Mouse (Mus musculus): ENCODE measurements around the gene Fancd2. TPM values are rescaled to one million over a fixed set of nuclear protein-coding genes. Genes with fewer than 3 reads are reported as not detected.
A peak's percentile ranks its signal among the peaks of the same experiment; 100 is the strongest.

Fancd2 gene
- polyA plus RNA-seq, 1 experiment from 2014 or later: 6.5 TPM

DNA sequence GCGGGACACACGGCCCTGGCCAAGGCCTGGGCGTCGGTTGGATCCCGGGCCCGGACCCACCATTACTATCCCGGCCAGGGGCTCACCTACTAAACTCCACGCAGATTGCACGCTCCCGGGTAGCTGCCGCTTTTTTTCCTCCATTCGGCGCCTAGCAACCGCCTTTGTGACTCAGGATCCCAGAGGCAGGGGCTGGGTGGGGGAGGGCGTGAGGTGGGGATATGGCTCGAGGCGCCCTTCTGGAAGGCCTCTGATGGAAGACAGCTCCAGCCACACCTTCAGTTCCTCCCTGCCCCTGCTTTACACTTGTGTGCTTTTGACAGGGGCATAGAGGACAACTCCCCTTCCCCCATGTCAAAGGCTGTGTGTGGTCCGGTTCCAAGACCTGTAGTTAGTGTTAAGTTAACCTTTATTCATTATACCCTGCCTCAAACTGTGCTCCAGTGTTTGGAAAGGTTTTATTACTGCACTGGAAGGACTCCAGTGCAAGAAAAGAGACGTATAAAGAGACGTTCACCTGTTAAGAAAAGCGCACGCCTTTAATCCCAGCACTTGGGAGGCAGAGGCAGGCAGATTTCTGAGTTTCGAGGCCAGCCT is 69.2 kb downstream of the Fancd2 start, which contains the start of gene Fancd2os:
TSS of gene Fancd2os (minus strand) at position 173 of the 597 bp plus-strand sequence.
- no peak within 1 kb of the TSS for H3K9ac ChIP-seq (replicated peaks)
- WGBS: 32% methylated on average over 23 of the region's 23 CpGs
- ATAC-seq (replicated peaks): no peak

DNA sequence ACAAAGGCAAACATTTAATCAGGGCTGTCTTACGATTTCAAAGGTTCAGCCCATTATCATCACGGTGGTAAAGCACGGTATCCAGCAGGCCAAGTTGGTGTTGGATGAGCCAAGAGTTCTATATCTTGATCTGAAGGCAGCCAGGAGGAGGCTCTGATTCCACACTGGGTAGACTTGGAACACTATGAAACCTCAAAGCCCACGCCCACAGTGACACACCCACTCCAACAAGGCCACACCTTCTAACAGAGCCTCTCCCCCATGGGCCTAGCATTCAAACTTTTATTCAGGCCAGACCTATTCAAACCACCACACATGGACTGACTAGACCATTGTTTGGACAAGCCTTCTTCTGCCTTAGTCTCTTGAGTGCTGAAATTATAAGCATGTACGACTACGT is 71.3 kb downstream of the Fancd2 start:
- Histone ChIP-seq H3K36me3 (no peaks in the 10 kb centered on the region), H3K4me2 (replicated peaks) (no peak overlapping the region), H3K9ac (replicated peaks) (no peak overlapping the region), H3K27ac (replicated peaks) (no peak overlapping the region), H3K4me1 (peaks cover 19% of the 10 kb centered on the region), H3K4me3 (no peak overlapping the region), H3K9me3 (no peaks in the 10 kb centered on the region), H3K27me3 (no peaks in the 10 kb centered on the region)
- no peak for ATAC-seq (replicated peaks)
- 89% methylated on average over 6 of the region's 6 CpGs for WGBS

More for the DNA sequence above, 69.2 kb downstream of the Fancd2 start, which contains the start of gene Fancd2os:
- Histone ChIP-seq H3K4me1 (peaks cover 6% of the 10 kb centered on the region), H3K4me3 (no peak within 1 kb of the TSS), H3K27ac (replicated peaks) (no peak within 1 kb of the TSS), H3K9me3 (no peaks in the 10 kb centered on the region), H3K4me2 (replicated peaks) (no peak within 1 kb of the TSS), H3K27me3 (no peaks in the 10 kb centered on the region), H3K36me3 (no peaks in the 10 kb centered on the region)

DNA sequence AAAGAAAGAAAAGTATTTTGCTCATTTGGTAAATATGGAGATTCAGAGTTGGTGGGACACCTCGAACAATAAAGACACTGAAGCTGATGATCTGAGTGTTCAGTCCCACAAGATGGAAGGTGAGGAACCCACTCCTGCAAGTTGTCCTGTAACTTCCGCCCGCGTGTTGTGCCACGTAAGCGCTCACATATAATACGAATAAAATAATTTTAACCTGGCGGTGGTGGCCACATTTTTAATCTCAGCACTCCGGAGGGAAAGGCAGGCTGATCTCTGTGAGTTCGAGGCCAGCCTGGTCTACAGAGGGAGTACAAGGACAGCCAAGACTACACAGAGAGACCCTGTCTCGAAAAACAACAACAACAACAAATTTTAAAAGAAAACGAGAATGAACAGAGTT is 72.5 kb downstream of the Fancd2 start:
- WGBS: 51% methylated on average over 12 of the region's 12 CpGs
- ATAC-seq (replicated peaks): no peak
- Histone ChIP-seq H3K27me3 (no peaks in the 10 kb centered on the region), H3K36me3 (no peaks in the 10 kb centered on the region), H3K9me3 (no peaks in the 10 kb centered on the region), H3K27ac (replicated peaks) (peak overlapping the region; percentile 75; the same call in 1 of the 2 replicates), H3K4me1 (peaks cover 22% of the 10 kb centered on the region), H3K4me2 (replicated peaks) (peak overlapping the region; percentile 52), H3K9ac (replicated peaks) (peak overlapping the region; percentile 87), H3K4me3 (peak overlapping the region; percentile 96)

DNA sequence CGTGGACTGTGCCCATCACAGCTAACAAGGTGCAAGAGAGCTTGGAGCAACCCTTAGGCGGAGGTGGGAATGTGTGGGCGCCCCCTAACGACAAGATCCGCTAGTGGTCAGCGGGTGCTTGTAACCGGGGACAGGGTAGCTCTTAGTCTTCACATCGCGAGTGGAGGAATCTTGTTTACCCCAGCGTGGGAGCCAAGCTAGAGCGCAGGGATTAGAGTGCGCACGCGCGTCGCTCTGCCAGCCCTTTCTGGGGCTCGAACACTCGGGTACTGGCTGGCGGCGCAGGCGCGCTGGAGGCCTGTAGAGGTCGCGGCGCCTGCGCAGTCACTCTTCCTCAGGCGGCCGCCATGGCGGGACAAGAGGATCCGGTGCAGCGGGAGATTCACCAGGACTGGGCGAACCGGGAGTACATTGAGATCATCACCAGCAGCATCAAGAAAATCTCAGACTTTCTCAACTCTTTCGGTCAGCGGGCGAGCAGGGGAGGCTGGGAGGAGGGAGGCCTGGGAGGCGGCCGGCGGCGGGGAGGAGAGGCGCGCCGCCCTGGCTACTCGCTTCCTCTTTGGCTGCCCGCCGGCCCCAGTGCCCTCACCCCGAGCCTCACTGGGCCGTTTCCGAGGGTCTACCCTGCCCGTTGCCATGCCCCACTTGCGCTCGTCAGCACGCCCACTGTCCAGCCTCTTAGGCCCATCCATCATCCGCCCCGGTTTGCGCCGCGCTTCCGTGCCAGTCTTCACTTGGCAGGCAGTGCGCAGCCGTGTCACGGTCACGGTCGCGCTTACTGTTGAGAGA is 73.1 kb downstream of the Fancd2 start, which contains the start of gene Brk1:
TSS of gene Brk1 (plus strand) at position 341 of the 792 bp plus-strand sequence.
- peak within 1 kb of the TSS; percentile 96 for H3K4me3 ChIP-seq
- H3K4me1 ChIP-seq: peaks cover 22% of the 10 kb centered on the region
- peak within 1 kb of the TSS; percentile 87 for H3K9ac ChIP-seq (replicated peaks)
- peak; percentile 95 for ATAC-seq (replicated peaks)
- no peaks in the 10 kb centered on the region for H3K9me3 ChIP-seq
- H3K27ac ChIP-seq (replicated peaks): peak within 1 kb of the TSS; percentile 75
- H3K4me2 ChIP-seq (replicated peaks): peak within 1 kb of the TSS; percentile 88
- H3K27me3 ChIP-seq: no peaks in the 10 kb centered on the region
- under 1% methylated on average over 56 of the region's 65 CpGs for WGBS
- no peaks in the 10 kb centered on the region for H3K36me3 ChIP-seq

DNA sequence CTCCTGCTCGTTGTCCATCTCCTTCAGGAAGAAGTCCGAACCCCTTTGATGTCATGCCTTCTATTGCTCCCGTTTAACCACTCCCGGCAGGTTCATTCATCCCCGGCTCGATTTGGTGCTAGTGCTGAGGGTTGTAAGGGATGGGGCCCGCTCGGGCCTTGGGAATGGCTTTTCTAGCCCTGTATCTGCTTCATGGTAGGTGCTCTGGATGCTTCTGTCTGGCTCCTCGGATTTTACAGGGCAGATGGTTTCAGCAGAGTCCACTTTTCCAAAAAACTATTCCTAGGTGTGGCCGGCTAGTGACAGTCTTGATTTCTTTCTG is 73.7 kb downstream of the Fancd2 start:
- WGBS: 3% methylated on average over 10 of the region's 10 CpGs
- Histone ChIP-seq H3K4me2 (replicated peaks) (peak overlapping the region; percentile 88), H3K9ac (replicated peaks) (peak overlapping the region; percentile 87), H3K9me3 (no peaks in the 10 kb centered on the region), H3K4me3 (peak overlapping the region; percentile 96), H3K4me1 (peaks cover 22% of the 10 kb centered on the region), H3K36me3 (no peaks in the 10 kb centered on the region), H3K27ac (replicated peaks) (peak overlapping the region; percentile 75), H3K27me3 (no peaks in the 10 kb centered on the region)
- ATAC-seq (replicated peaks): peak; percentile 36; the same call in 1 of the 2 replicates

DNA sequence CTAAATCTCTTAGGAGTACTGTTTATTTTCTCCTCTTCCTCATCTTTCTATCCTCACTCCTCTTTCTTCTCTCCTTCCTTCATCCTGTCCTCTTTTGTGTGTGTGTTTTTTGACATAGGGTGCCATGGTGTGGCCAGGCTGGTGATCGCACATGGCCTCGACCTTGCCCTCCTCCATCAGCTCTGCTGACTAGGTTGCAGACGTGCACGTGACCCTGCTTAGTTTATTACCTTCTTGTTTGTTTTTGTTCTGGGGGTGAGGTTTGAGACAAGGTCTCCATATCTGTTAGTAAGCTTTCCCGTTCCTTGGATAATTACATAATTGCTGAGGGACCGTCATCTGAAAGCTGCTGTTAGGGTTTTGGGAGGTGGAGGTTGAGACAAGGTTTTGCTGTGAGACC is 77.4 kb downstream of the Fancd2 start:
- no peak for ATAC-seq (replicated peaks)
- H3K27ac ChIP-seq (replicated peaks): no peak overlapping the region
- no peaks in the 10 kb centered on the region for H3K9me3 ChIP-seq
- H3K4me1 ChIP-seq: peaks cover 22% of the 10 kb centered on the region
- no peaks in the 10 kb centered on the region for H3K27me3 ChIP-seq
- H3K4me3 ChIP-seq: no peak overlapping the region
- H3K36me3 ChIP-seq: peaks cover 11% of the 10 kb centered on the region; the same call in 1 of the 2 replicates
- WGBS: 92% methylated on average over 6 of the region's 6 CpGs
- H3K9ac ChIP-seq (replicated peaks): no peak overlapping the region
- no peak overlapping the region for H3K4me2 ChIP-seq (replicated peaks)

DNA sequence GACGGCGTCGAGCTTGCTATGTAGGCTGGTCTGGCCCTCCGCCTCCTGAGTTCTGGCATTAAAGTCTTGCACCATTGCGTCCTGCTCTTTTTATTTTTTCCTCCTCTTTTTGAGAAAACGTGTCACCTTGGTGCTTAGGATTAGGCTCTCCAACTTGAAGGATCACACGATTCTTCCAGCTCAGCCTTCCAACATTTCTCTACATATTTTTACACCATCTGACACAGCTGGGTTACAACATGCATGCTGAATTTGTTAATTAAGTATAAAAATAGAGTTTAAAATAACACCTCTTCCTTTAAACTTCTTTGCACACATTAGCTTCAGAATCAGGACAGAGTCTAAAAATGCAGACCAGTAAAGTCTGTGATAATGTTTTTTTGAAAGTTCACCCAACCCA is 77.8 kb downstream of the Fancd2 start:
- Histone ChIP-seq H3K27ac (replicated peaks) (no peak overlapping the region), H3K4me2 (replicated peaks) (no peak overlapping the region), H3K9ac (replicated peaks) (no peak overlapping the region), H3K27me3 (no peaks in the 10 kb centered on the region), H3K9me3 (no peaks in the 10 kb centered on the region), H3K36me3 (peaks cover 16% of the 10 kb centered on the region), H3K4me1 (peaks cover 22% of the 10 kb centered on the region), H3K4me3 (no peak overlapping the region)
- WGBS: 92% methylated on average over 7 of the region's 7 CpGs
- no peak for ATAC-seq (replicated peaks)

DNA sequence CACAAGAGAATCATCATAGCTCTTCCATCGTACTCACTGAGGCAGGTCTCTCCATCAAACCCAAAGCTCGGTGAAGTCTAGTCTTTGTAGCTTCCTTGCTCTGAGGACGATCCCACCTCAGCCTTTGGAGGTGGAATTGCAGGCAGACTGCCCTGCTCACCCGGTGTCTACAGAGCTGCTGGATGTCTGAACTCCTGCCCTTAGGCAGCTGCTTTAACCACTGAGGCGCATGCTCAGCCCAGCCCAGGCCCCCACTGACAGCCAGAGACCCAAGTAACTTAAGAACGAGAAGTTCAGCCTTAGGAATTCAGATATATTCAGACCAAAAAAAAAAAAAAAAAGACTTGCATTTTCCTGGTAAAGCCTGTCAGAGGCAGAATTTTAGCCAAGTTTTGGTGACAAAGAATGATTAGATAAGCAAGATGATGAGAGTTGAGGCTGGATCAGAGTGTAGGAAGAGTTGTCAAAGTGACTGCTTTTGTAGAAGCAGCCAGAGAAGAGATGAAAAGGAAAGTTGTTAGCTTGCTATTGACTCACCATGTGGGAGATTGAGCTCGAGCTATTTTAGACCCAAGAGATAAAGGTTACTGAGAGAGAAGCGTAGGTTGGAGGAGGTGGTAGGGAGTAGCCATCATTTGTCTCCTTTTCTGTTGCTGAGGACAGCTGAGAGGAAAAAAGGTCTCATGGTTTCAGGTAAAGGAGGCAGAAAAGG is 80.9 kb downstream of the Fancd2 start:
- Histone ChIP-seq H3K27ac (replicated peaks) (no peak overlapping the region), H3K4me2 (replicated peaks) (no peak overlapping the region), H3K4me3 (no peak overlapping the region), H3K36me3 (peaks cover 47% of the 10 kb centered on the region), H3K27me3 (no peaks in the 10 kb centered on the region), H3K4me1 (0 out of 2 replicates have a peak, but pooled peaks cover 4% of the 10 kb centered on the region), H3K9me3 (no peaks in the 10 kb centered on the region), H3K9ac (replicated peaks) (no peak overlapping the region)
- ATAC-seq (replicated peaks): no peak
- 94% methylated on average over 8 of the region's 8 CpGs for WGBS

DNA sequence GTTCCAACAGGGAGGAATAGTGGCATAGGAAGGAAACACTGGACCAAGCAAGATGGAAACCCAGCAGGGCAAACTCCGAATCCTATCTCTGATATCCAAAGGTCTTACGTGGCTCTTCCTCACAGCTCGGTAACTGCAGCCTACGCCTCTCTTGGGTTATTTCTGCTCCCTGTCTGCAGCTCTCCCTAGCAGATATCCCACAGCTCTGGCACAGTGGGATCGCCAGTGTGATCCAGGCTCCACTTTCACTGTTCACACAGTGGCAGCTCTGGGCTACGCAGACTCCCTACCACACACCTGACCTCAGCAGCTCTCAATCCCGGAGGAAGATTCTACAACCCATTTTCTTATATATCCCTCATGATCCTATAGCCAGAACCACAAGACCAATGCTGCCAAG is 82.7 kb downstream of the Fancd2 start:
- no peaks in the 10 kb centered on the region for H3K27me3 ChIP-seq
- no peak overlapping the region for H3K4me2 ChIP-seq (replicated peaks)
- no peak overlapping the region for H3K27ac ChIP-seq (replicated peaks)
- H3K4me1 ChIP-seq: no peaks in the 10 kb centered on the region
- H3K9ac ChIP-seq (replicated peaks): no peak overlapping the region
- H3K4me3 ChIP-seq: no peak overlapping the region
- H3K9me3 ChIP-seq: no peaks in the 10 kb centered on the region
- 96% methylated on average over 7 of the region's 7 CpGs for WGBS
- H3K36me3 ChIP-seq: peaks cover 53% of the 10 kb centered on the region
- ATAC-seq (replicated peaks): no peak

DNA sequence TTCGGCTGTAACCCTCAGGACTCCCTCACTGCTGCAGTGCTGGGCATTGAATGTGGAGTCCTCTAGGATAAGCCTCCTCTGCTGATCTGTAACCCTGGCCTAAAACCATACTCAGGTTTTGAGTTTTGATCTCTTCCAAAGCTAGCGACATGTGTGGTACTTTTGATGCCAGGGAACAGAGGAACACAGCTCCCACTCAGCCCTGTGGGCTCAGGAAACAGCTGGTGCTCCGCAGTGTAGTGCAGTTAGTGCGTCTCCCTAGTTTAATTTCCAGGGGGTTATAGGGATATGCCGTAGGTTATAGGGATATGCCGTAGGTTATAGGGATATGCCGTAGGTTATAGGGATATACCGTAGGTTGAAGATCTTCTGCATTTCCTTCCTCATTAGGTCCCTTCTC is 83.5 kb downstream of the Fancd2 start:
- H3K27me3 ChIP-seq: no peaks in the 10 kb centered on the region
- H3K9me3 ChIP-seq: no peaks in the 10 kb centered on the region
- H3K4me1 ChIP-seq: no peaks in the 10 kb centered on the region
- no peak overlapping the region for H3K9ac ChIP-seq (replicated peaks)
- ATAC-seq (replicated peaks): no peak
- peaks cover 53% of the 10 kb centered on the region for H3K36me3 ChIP-seq
- WGBS: 97% methylated on average over 8 of the region's 8 CpGs
- no peak overlapping the region for H3K27ac ChIP-seq (replicated peaks)
- H3K4me3 ChIP-seq: no peak overlapping the region
- no peak overlapping the region for H3K4me2 ChIP-seq (replicated peaks)

DNA sequence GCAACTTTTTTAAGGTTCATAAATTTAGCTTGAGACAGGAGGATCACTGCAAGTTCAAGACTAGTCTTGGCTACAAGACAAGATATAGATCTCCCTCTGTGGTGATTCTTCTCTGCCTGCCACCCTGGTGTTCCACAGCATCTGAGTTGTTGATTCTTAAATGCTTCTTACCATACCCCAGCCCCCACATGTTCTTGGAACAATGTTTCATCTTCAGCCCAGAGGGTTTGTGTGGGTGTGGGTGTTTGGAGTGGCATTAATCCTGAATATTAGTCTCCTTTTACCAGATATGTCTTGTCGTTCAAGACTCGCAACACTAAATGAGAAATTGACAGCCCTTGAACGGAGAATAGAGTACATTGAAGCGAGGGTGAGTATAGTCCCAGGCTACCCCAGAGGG is 84.0 kb downstream of the Fancd2 start:
- Histone ChIP-seq H3K36me3 (peaks cover 50% of the 10 kb centered on the region), H3K4me2 (replicated peaks) (no peak overlapping the region), H3K9me3 (no peaks in the 10 kb centered on the region), H3K4me1 (no peaks in the 10 kb centered on the region), H3K9ac (replicated peaks) (no peak overlapping the region), H3K27ac (replicated peaks) (no peak overlapping the region), H3K27me3 (no peaks in the 10 kb centered on the region), H3K4me3 (no peak overlapping the region)
- WGBS: 97% methylated on average over 4 of the region's 4 CpGs
- no peak for ATAC-seq (replicated peaks)

DNA sequence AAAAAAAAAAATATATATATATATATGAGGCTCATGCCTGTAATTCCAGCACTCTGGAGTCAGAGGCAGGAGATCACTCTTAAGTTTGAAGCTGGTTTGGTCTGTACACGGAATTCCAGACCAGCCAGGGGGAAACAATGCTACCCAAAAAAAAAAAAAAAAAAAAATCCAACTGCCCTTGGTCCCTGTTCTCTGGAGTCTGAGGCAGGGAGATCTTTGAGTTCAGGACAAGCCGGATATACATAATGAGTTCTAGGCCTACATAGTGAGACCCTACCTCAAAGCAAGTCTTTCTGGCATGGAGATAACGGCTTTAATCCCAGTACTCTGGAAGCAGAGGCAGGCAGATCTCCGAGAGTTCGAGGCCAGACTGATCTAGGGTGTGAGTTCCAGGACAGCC is 91.9 kb downstream of the Fancd2 start:
- no peaks in the 10 kb centered on the region for H3K9me3 ChIP-seq
- peaks cover 6% of the 10 kb centered on the region for H3K36me3 ChIP-seq
- no peak for ATAC-seq (replicated peaks)
- H3K4me3 ChIP-seq: peak overlapping the region; percentile 86
- H3K9ac ChIP-seq (replicated peaks): peak overlapping the region; percentile 84; the same call in 1 of the 2 replicates
- peaks cover 19% of the 10 kb centered on the region for H3K4me1 ChIP-seq
- H3K27me3 ChIP-seq: no peaks in the 10 kb centered on the region
- H3K4me2 ChIP-seq (replicated peaks): peak overlapping the region; percentile 57
- 66% methylated on average over 5 of the region's 5 CpGs for WGBS
- peak overlapping the region; percentile 84 for H3K27ac ChIP-seq (replicated peaks)

Data from forebrain, embryonic 15.5 days (tissue).